Mouse (Mus musculus) ES-E14 (cell line): ENCODE data around the gene Calml4. TPM values are rescaled to one million over a fixed set of nuclear protein-coding genes. Genes with fewer than 3 reads are reported as not detected.
A peak's percentile ranks its signal among the peaks of the same experiment; 100 is the strongest.

Source experiments
- DNase-seq: peaks from one replicate; pipeline ENCODE4 v3.0.0-alpha.2; 2013; ENCODE audit warnings: low read depth, low spot score
- H3K27ac ChIP-seq: 2 replicates; pipeline ENCODE4 v1.5.1; 2012; ENCODE audit warnings: low read depth, mild to moderate bottlenecking, low read length, moderate library complexity, mixed read lengths; ENCODE audit not compliant: poor library complexity, insufficient read depth, severe bottlenecking
- H3K36me3 ChIP-seq: 2 replicates; pipeline ENCODE4 v1.6.1; 2012; ENCODE audit warnings: mild to moderate bottlenecking, low read length, moderate library complexity, mixed read lengths; ENCODE audit not compliant: control insufficient read depth, poor library complexity, insufficient read depth, severe bottlenecking
- H3K4me1 ChIP-seq, 2 experiments: fragments of 150-350 bp in 1 of 2; sonication (generic) in 1 of 2; 2 replicates each; pipeline ENCODE4 v1.6.1; 2012; ENCODE audit warnings: low read length in 2 of 2, mild to moderate bottlenecking in 1 of 2, mixed read lengths in 1 of 2; ENCODE audit not compliant: control insufficient read depth in 2 of 2, insufficient read depth in 2 of 2, poor library complexity in 1 of 2
- H3K4me3 ChIP-seq, 2 experiments: fragments of 150-350 bp in 1 of 2; sonication (generic) in 1 of 2; 2 replicates each; pipeline ENCODE4 v1.5.1; 2012; ENCODE audit warnings: low read length in 2 of 2, low read depth in 1 of 2, mild to moderate bottlenecking in 1 of 2, mixed read lengths in 1 of 2; ENCODE audit not compliant: insufficient read depth in 1 of 2, poor library complexity in 1 of 2, severe bottlenecking in 1 of 2
- H3K9ac ChIP-seq: 2 replicates; pipeline ENCODE4 v1.6.1; 2012; ENCODE audit warnings: low read depth, mild to moderate bottlenecking, low read length, mixed read lengths; ENCODE audit not compliant: poor library complexity, insufficient read depth, severe bottlenecking
- H3K9me3 ChIP-seq: fragments of 150-350 bp; sonication (generic); 2 replicates; pipeline ENCODE4 v1.6.1; 2012; ENCODE audit warnings: low read depth, mild to moderate bottlenecking, low read length; ENCODE audit not compliant: control insufficient read depth, insufficient read depth
- CHD2 ChIP-seq: IDR thresholded peaks from 2 replicates; pipeline ENCODE4 v1.6.1; 2014; ENCODE audit warnings: mild to moderate bottlenecking, low read depth, low read length, inconsistent platforms
- HCFC1 ChIP-seq: IDR thresholded peaks from 2 replicates; pipeline ENCODE4 v1.6.1; 2012; ENCODE audit warnings: low read length, inconsistent platforms, borderline replicate concordance; ENCODE audit not compliant: insufficient read depth
- MAFK ChIP-seq: IDR thresholded peaks from 2 replicates; pipeline ENCODE4 v1.6.1; 2014; ENCODE audit warnings: mild to moderate bottlenecking, low read depth, low read length, inconsistent platforms; ENCODE audit not compliant: insufficient read depth
- ZC3H11A ChIP-seq: IDR thresholded peaks from 2 replicates; pipeline ENCODE4 v1.6.1; 2012; ENCODE audit warnings: low read depth, mild to moderate bottlenecking, inconsistent platforms, low read length, borderline replicate concordance
- ZNF384 ChIP-seq: IDR thresholded peaks from 2 replicates; pipeline ENCODE4 v1.6.1; 2012; ENCODE audit warnings: low read depth, low read length, inconsistent platforms
- in situ Hi-C, 2 experiments: fragments of 600-800 bp; cut with MboI; formaldehyde crosslinking; loops; one replicate each; pipeline ENCODE4 v1.15.1; 2025; ENCODE audit warnings: low sequenced_read_pairs in 2 of 2, inconsistent platforms in 1 of 2; ENCODE audit not compliant: unreplicated experiment in 2 of 2
- total RNA-seq: library from RNA; depleted of rRNA; stranded (reverse); fragments of 300-350 nt; gene quantifications from 2 replicates; pipeline ENCODE4 v1.2.3, GENCODE M21; 2012

The Calml4 gene
- total RNA-seq, 1 experiment: 10.2 TPM

DNA sequence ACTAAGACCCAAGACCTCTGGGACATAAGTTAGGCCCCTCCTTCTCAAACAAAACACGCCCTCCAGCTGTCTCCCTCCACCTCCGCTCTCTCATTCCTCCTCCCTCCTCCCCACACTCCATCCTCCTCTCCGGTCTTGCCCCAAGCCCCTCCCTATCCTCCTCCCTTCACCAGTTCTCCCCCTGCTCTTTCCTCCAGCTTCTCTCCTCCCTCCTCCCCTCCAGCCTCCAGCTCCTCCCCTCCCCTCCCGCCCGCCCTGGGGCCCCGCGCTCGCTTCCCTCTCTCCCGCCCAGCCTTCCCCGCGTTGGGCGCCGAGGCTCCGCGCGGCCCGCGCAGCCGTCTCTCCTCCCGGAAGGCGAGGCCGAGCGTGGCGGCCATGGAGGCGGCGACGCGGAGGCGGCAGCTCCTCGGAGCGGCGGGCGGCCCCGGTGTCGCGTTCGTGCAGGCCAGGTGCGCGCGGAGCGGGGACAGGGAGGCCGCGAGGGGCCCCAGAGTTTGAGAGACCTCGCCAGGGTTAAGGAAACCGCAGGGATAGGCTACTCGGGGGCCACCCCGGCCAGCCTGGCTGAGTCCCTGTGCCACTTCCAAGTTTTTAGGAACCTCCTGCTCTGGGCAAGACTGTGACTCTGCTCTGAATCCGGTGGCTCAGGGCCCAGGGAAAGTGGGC, 19.2 kb upstream of the Calml4 start, which contains the start of gene Cln6:
Gene Cln6 (plus strand): TSS at position 280 of the 666 bp plus-strand sequence.
- peak within 1 kb of the TSS; percentile 64 to 80 for H3K4me3 ChIP-seq
- H3K9ac ChIP-seq: peak within 1 kb of the TSS; percentile 92
- peaks cover 3 to 11% of the 10 kb centered on the region in 2 experiments; a peak in 3 of 4 replicates for H3K4me1 ChIP-seq
- H3K27ac ChIP-seq: no peak within 1 kb of the TSS
- no peaks in the 10 kb centered on the region for H3K9me3 ChIP-seq
- TF ChIP-seq CHD2: no peak
- TF ChIP-seq MAFK: no peak
- no peak for TF ChIP-seq ZC3H11A
- no peak for TF ChIP-seq ZNF384
- no peak for TF ChIP-seq HCFC1
- in situ Hi-C loops: no loop called here
- no peaks in the 10 kb centered on the region for H3K36me3 ChIP-seq
- DNase-seq: peak; percentile 90

DNA sequence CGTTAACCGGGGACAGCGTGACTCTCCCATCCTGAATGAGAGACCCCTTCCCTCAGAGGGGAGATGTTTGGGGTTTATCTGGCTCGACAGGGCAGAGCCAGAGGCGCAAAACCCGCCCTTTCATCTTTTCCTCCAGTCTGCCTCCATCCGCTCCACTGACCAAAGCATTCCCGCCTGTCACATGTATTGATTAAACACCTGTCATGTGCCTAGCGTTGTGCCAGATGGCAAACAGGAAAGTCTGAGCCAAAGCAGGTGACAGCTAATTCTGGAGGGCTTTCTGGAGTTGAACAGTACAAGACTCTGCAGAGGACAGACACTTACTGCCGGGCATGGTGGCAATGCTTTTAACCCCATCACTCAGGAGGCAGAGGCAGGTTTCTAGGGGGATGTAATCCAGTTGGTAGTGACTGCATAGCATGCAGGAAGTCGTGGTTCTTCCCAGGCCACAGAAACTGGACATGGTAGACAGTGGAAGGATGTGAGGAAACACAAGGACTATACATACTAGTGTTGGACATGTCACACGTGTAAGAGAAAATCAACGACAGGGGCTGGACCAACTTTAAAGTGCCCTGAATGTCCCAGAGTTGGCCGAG, 18.6 kb upstream of the Calml4 start:
- Histone ChIP-seq H3K4me3 (peak overlapping the region; percentile 64 to 80), H3K4me1 (peaks cover 3 to 11% of the 10 kb centered on the region in 2 experiments; a peak in 3 of 4 replicates), H3K36me3 (no peaks in the 10 kb centered on the region), H3K27ac (no peak overlapping the region), H3K9ac (peak overlapping the region; percentile 92), H3K9me3 (no peaks in the 10 kb centered on the region)
- in situ Hi-C loops: no loop called here
- TF ChIP-seq ZNF384: no peak
- no peak for TF ChIP-seq ZC3H11A
- no peak for TF ChIP-seq CHD2
- TF ChIP-seq MAFK: no peak
- TF ChIP-seq HCFC1: no peak
- DNase-seq: no peak

DNA sequence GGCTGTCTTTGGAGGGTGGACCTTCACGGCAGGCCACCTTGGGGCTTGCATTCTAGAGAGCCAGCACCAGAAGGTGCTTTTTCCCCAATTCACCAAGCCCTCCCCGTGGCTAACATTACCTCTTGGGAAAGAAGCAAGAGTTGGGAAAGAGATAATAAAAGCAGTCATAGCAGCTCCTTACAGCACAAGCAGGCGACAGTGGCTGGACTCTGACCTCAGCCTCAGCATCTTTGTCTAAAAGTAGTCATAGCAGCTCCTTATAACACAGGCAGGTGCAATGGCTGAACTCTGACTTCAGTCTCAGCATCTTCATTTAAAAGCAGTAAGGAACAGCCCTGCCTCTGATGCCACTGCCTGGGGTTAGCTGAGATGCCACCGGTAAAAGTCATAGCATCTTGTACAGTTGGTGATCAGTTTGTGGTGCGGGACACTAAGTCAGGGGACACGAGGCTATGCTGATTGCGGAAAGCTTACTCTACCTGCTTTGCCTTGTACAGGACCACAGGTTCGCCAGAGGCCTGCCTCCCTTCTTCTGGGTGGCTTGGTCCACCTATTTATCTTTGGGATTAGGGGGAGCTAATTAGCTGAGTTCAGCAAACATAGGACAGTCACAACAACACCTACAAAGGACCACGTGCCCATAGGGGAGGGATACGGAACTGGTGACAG, 14.4 kb upstream of the Calml4 start:
- H3K36me3 ChIP-seq: no peaks in the 10 kb centered on the region; the same call in 1 of the 2 replicates
- no peaks in the 10 kb centered on the region for H3K9me3 ChIP-seq
- in situ Hi-C loops: no loop called here
- DNase-seq: no peak
- H3K9ac ChIP-seq: no peak overlapping the region
- TF ChIP-seq HCFC1 (no peak), MAFK (no peak), CHD2 (no peak), ZC3H11A (no peak), ZNF384 (no peak)
- peaks cover 3 to 4% of the 10 kb centered on the region in 2 experiments; a peak in 2 of 4 replicates for H3K4me1 ChIP-seq
- no peak overlapping the region for H3K4me3 ChIP-seq
- H3K27ac ChIP-seq: no peak overlapping the region

DNA sequence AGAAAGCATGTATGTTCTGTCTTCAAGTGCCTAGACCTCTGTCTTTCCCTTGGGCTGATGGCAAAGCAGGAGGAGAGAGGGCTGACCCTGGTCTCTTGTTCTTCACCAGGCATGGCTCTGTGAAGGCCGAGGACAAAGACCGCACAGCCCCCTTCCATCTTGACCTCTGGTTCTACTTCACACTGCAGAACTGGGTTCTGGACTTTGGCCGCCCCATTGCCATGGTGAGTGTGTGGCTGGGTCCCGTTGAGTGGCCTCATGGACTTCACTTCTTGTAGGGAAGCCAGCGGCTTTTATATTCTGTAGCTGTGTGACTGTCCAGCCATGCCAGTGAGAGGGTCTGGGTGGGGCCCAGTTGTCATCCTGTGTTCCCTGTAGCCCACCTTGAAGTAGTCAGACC, 13.4 kb upstream of the Calml4 start:
- H3K4me3 ChIP-seq: no peak overlapping the region
- DNase-seq: no peak
- H3K27ac ChIP-seq: no peak overlapping the region
- peaks cover under 1 to 6% of the 10 kb centered on the region in 2 experiments; a peak in 2 of 4 replicates for H3K4me1 ChIP-seq
- H3K9ac ChIP-seq: no peak overlapping the region
- H3K36me3 ChIP-seq: no peaks in the 10 kb centered on the region; the same call in 1 of the 2 replicates
- in situ Hi-C loops: no loop called here
- no peaks in the 10 kb centered on the region for H3K9me3 ChIP-seq
- no peak for TF ChIP-seq MAFK
- no peak for TF ChIP-seq HCFC1
